Mouse (Mus musculus): ENCODE measurements around the gene Arhgap29. TPM values are rescaled to one million over a fixed set of nuclear protein-coding genes. Genes with fewer than 3 reads are reported as not detected.

Gene Arhgap29
- 1 to 10 TPM in 5 of 26 experiments, under 1 TPM in 16, not detected in 5; 0.33 to 8.6 (median 0.60) TPM for total RNA-seq (2018; cell fraction: chromatin; rRNA removed)
- total RNA-seq (2018; cell fraction: cytosol; rRNA removed): under 1 TPM; 0.07 to 0.72 (median 0.22) TPM
- total RNA-seq (2018; cell fraction: nucleus; rRNA removed): 1 to 10 TPM in 2 of 26 experiments, under 1 TPM in 22, not detected in 2; 0.12 to 2.4 (median 0.37) TPM
- polyA plus RNA-seq (2018): 0.23 to 0.42 TPM (median 0.26 TPM) in 3 replicates

DNA sequence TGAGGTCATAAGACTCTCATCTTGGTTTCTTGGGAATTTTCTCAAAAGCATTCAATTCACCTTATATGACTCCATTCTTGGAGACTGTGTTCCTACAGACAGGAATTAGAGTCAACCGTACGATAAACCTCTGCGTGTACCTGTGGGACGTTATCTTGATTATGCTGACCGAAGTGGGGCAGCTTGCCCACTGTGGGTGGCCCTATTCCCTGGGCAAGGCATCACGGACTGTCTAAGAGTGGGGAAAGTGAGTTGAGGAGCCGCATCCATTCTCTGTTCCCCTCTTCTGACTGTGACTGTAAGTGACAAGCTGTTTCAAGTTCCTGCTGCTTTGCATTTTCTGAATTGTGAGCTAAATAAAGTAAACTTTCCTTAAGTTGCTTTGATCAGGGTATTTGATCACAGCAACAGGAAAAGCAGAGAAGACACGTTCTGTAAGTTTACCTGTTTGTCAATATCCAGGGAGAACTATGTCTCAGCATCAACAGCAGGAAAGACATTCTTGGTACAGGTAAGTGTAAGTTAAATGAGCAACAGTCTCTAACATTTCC is at the start of gene Arhgap29:
Arhgap29 (plus strand) TSS at position 501 of the 551 bp plus-strand sequence.
- 94% methylated on average over 8 of the region's 8 CpGs for WGBS (ENCODE audit: missing documents)
- H3K27ac ChIP-seq: no peak within 1 kb of the TSS
- H3K79me2 ChIP-seq (ENCODE audit: inconsistent target): no peaks in the 10 kb centered on the region
- H3K4me3 ChIP-seq (ENCODE audit: inconsistent target): no peak within 1 kb of the TSS
- no peaks in the 10 kb centered on the region for H3K36me3 ChIP-seq (ENCODE audit: inconsistent target)

DNA sequence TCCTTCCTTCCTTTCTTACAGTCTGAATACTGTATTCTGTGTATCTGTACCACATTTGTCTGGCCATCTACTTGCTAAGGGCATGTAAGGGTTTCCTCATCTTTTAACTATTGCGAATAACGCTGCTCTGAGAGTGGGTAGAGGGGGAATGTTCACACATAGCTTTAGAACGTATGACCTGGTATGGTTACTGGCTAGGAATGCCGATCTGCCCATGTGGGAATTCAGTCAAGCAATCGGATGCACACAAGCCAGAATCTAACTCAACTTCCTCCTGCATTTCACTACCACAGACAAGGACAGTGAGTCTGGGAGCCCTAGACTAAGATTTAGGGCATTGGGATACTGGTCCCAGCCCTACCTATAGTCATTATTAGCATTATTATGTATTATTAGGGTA is 49.6 kb upstream of the Arhgap29 start:
- Histone ChIP-seq H3K27ac (no peak overlapping the region), H3K4me3 (ENCODE audit: inconsistent target) (no peak overlapping the region), H3K79me2 (ENCODE audit: inconsistent target) (no peaks in the 10 kb centered on the region), H3K36me3 (ENCODE audit: inconsistent target) (no peaks in the 10 kb centered on the region)
- WGBS (ENCODE audit: missing documents): 90% methylated on average over 5 of the region's 5 CpGs

DNA sequence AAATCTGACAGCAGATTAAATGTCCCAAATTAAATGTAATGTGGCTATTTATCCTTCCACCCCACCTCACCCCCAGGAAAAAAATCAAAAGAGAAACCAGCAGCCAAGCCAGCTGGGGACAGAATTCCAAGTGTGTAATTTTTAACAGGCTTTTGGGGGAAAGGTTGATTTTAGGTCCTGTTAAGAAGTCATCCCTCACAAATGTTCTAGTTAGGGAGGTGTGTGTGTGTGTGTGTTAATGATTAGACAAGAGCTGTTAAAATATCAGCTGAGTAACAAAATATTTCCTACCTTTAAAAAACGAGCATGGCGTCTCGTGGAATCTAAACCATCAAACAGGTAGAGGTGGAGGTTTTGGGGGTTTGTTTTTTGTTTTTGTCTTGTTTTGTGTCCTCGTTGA is 49.1 kb upstream of the Arhgap29 start:
- Histone ChIP-seq H3K79me2 (ENCODE audit: inconsistent target) (no peaks in the 10 kb centered on the region), H3K4me3 (ENCODE audit: inconsistent target) (no peak overlapping the region), H3K27ac (no peak overlapping the region), H3K36me3 (ENCODE audit: inconsistent target) (no peaks in the 10 kb centered on the region)
- WGBS (ENCODE audit: missing documents): 87% methylated on average over 4 of the region's 4 CpGs

DNA sequence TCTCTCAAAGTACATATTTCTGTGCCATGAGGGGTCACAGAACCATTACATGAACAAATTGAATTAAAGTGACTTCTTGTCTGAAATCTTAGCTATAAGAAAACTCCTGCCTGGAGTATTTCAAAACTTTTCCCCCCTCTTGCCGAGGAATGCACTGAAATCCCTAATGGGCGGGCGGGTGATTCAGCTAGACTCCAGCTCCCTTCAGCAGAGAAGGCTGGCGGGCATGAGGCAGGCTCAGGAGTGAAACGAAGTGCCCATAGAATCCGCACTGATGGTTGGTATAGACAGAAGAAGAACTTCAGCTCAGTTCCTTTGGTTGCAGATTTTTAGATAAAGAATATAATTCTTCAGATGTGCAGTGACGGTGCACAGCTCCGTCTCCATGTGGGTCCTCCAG is 48.6 kb upstream of the Arhgap29 start:
- Histone ChIP-seq H3K36me3 (ENCODE audit: inconsistent target) (no peaks in the 10 kb centered on the region), H3K79me2 (ENCODE audit: inconsistent target) (no peaks in the 10 kb centered on the region), H3K27ac (no peak overlapping the region), H3K4me3 (ENCODE audit: inconsistent target) (no peak overlapping the region)
- WGBS (ENCODE audit: missing documents): 82% methylated on average over 8 of the region's 8 CpGs

DNA sequence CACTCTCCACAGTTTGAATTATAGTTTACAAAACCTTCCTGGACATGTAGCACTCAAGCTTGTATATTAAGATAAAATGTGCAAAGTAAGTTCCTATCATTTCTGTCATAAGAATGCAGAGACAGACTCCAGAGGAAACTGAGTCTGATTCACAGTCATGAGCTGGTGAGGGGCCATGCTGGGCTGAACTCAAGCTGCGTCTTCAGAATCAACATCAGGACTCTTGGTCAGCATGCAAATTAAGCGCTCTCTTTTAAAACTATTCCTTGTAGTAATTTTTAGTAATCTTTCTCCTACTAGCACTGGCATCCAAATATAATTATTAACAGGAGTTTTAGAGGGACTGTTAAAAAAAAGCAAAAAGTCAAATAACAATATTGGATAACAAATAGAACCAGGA is 47.9 kb upstream of the Arhgap29 start:
- WGBS (ENCODE audit: missing documents): 97% methylated on average over 2 of the region's 2 CpGs
- H3K36me3 ChIP-seq (ENCODE audit: inconsistent target): no peaks in the 10 kb centered on the region
- H3K79me2 ChIP-seq (ENCODE audit: inconsistent target): no peaks in the 10 kb centered on the region
- H3K4me3 ChIP-seq (ENCODE audit: inconsistent target): no peak overlapping the region
- no peak overlapping the region for H3K27ac ChIP-seq

DNA sequence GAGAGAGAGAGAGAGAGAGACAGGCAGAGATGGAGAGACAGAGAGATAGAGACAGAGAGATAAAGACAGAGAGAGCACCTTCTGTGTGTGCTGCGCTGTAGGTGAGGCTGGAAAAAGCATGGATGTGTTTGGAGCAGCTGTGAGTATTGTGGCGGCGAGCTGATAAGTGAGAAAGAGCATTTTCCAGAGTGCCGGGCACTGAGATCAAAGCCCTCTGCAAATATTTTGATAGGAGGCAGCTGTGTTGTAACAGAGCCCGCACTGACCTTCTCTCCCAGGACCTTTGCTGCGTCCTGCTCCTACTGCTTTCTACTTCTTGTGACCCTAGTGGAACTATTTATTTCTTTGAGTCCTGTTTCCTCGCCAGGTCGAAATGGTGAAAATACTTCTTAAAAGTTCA is 45.7 kb upstream of the Arhgap29 start:
- 84% methylated on average over 8 of the region's 8 CpGs for WGBS (ENCODE audit: missing documents)
- no peaks in the 10 kb centered on the region for H3K36me3 ChIP-seq (ENCODE audit: inconsistent target)
- H3K4me3 ChIP-seq (ENCODE audit: inconsistent target): no peak overlapping the region
- no peaks in the 10 kb centered on the region for H3K79me2 ChIP-seq (ENCODE audit: inconsistent target)
- H3K27ac ChIP-seq: no peak overlapping the region

DNA sequence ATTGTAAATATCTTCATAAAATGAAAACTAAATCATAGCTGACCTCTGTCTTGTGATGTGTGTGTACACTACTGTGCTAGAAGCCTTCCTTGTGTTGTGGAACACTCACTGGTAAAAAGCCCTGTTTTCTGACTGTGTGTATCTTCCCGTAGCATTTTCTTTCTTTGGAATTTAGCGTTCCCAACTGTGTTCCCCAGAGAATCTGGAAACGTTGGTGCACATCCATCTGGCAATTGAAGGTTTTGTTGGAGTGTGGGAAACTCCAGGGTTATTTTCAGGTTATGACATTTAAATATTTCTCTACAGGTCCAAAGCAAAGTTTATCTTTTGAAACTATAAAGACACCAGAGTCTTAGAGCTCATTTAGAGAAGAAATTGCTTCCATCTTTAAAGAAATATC is 43.2 kb upstream of the Arhgap29 start:
- Histone ChIP-seq H3K79me2 (ENCODE audit: inconsistent target) (no peaks in the 10 kb centered on the region), H3K27ac (no peak overlapping the region), H3K36me3 (ENCODE audit: inconsistent target) (no peaks in the 10 kb centered on the region), H3K4me3 (ENCODE audit: inconsistent target) (no peak overlapping the region)
- 88% methylated on average over 3 of the region's 3 CpGs for WGBS (ENCODE audit: missing documents)

DNA sequence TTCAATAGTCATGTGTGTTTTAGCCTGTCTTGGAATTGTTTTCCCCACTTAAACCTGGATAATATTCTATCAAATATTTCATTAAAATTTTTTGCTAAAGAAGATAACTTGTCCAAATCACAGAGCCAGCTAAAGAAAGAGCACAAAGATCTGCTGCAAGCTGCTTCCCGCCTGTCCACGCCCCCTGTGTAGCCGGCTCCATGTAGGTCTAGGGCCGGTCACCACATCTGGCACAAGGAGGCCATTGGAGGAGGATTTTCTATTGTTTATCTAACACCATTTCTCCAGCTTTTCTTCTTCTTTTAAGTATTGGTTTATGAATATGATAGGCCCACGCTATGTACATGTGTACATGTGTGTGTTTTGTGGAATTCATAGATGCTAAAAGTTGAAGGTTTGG is 38.9 kb upstream of the Arhgap29 start:
- Histone ChIP-seq H3K36me3 (ENCODE audit: inconsistent target) (no peaks in the 10 kb centered on the region), H3K4me3 (ENCODE audit: inconsistent target) (no peak overlapping the region), H3K79me2 (ENCODE audit: inconsistent target) (no peaks in the 10 kb centered on the region), H3K27ac (no peak overlapping the region)
- 95% methylated on average over 5 of the region's 5 CpGs for WGBS (ENCODE audit: missing documents)

DNA sequence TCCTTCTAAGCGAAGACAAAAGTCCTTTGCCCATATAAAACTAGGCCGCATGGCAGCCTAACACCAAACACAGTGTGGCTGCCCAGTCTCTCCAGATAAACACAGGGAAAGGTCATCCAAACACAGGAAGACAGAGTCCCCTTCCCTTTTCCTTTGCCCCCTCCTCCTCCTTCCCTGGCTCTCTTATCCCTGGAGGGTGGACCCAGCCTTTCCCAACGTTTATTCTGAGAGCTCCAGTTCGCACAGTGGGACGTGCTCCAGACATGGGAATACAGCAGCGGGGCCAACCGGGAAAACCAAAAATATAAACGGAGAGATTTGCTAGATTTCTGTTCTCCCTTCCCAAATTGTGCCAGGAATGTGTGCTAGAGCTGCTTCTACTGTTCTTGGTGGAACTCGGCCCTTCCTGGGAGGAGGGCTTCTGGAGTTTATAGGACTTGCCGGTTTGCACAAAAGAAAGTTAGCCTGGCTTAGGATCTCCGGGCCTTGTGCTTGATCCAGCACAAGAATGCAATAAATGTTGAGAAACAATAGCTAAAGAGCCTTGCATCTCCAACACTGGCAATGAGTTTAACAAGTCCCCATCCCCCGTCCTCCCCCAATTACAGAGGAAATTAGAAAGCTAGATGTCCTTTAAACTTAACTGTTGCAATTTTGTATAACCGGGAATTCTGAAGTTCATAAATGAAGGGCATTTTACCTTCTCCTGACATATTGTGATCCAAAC is 37.7 kb upstream of the Arhgap29 start:
- no peaks in the 10 kb centered on the region for H3K79me2 ChIP-seq (ENCODE audit: inconsistent target)
- H3K4me3 ChIP-seq (ENCODE audit: inconsistent target): no peak overlapping the region
- 90% methylated on average over 11 of the region's 13 CpGs for WGBS (ENCODE audit: missing documents)
- no peaks in the 10 kb centered on the region for H3K36me3 ChIP-seq (ENCODE audit: inconsistent target)
- no peak overlapping the region for H3K27ac ChIP-seq

DNA sequence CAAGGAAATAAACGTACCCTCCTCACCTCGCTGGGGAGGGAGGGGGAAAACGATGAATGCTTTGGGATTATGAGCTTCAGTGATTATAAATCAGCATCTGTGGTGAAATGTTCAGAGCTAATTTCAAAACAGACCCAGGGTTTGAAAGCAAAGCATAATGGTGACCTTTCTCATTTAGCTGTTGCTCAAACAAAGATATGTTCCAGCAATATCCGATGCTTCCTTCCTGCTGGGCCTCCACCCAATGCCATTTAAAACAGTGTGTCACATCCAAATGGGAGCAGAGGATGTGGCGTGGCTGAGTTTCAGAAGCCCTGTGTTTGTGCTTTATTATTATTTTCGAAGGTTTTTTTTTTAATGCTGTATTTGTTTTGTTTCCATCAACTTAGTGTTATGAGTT is 37.1 kb upstream of the Arhgap29 start:
- 59% methylated on average over 6 of the region's 6 CpGs for WGBS (ENCODE audit: missing documents)
- no peaks in the 10 kb centered on the region for H3K79me2 ChIP-seq (ENCODE audit: inconsistent target)
- no peak overlapping the region for H3K27ac ChIP-seq
- H3K4me3 ChIP-seq (ENCODE audit: inconsistent target): no peak overlapping the region
- no peaks in the 10 kb centered on the region for H3K36me3 ChIP-seq (ENCODE audit: inconsistent target)

DNA sequence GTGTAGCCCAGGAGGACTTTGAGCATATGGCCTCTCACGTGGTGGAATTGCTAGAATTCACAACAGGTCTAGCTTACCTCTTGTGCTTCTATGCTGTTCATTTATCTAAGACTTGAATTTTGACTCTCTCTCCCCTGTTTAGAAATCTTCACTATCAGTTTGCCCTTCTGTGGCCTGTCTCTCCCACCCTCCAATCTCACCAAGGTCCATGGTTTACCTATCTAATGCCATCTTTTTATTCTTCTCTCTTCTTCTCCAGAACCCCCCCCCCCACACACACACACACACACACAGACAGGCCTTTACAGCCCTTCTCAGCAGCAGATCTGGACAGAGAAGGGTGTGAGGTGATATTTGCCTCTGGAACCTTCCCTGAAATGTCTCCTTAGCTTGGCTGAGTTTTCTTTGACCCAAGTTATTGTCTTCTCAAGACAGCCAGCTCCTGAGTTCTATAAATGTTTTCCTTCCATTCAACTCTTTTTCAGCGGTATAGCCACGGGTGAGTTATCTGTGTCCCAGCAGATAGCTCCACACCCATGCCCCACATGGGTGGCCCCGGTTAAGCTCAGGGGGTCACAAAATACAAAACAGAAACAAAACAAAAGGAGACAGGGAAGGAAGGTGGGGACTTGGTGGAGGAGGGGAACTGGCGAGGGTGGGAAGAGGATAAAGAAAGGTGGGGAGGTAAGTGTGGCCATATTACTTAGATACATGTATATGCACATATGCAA is 35.4 kb upstream of the Arhgap29 start:
- WGBS (ENCODE audit: missing documents): 88% methylated on average over 5 of the region's 5 CpGs
- H3K79me2 ChIP-seq (ENCODE audit: inconsistent target): no peaks in the 10 kb centered on the region
- H3K4me3 ChIP-seq (ENCODE audit: inconsistent target): no peak overlapping the region
- no peak overlapping the region for H3K27ac ChIP-seq
- H3K36me3 ChIP-seq (ENCODE audit: inconsistent target): no peaks in the 10 kb centered on the region

DNA sequence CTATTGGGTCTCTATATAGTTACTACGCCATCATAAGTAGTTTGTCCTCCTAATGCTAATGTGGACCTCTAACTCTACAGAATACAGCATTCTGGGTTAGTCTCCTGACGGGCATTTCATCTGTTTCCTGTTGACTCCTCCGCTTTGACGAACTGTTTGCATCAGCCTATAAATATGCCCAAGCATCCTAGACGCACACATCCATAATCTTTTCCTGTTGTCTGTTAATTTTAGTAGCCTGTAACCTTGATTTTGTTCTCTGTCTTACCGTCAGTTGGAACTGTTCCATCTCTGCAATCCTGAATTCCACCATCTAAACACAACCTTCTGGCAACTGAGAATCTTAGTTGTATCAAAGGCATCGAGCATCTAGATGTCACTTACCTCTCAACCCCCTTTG is 34.7 kb upstream of the Arhgap29 start:
- WGBS (ENCODE audit: missing documents): 94% methylated on average over 7 of the region's 7 CpGs
- Histone ChIP-seq H3K36me3 (ENCODE audit: inconsistent target) (no peaks in the 10 kb centered on the region), H3K4me3 (ENCODE audit: inconsistent target) (no peak overlapping the region), H3K79me2 (ENCODE audit: inconsistent target) (no peaks in the 10 kb centered on the region), H3K27ac (no peak overlapping the region)

DNA sequence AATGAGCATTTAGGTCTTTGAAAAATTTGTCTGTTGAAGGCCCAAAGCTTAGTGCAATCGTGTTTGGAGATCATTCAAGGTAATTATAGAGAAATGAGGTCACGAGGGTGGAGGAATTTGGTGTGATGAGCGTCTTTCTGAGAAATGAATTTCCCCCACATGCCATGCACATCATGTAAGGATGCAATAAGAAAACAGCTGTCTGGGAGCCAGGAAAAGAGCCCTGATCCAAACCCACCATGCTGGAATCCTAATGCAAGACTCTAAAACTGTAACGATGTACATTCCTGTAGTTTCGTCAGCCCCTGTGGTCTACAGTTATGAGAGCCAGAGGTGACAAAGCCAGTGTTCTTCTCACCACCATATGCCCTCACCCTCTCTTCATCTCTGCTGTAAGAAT is 32.4 kb upstream of the Arhgap29 start:
- 89% methylated on average over 5 of the region's 5 CpGs for WGBS (ENCODE audit: missing documents)
- Histone ChIP-seq H3K36me3 (ENCODE audit: inconsistent target) (no peaks in the 10 kb centered on the region), H3K27ac (no peak overlapping the region), H3K79me2 (ENCODE audit: inconsistent target) (no peaks in the 10 kb centered on the region), H3K4me3 (ENCODE audit: inconsistent target) (no peak overlapping the region)

DNA sequence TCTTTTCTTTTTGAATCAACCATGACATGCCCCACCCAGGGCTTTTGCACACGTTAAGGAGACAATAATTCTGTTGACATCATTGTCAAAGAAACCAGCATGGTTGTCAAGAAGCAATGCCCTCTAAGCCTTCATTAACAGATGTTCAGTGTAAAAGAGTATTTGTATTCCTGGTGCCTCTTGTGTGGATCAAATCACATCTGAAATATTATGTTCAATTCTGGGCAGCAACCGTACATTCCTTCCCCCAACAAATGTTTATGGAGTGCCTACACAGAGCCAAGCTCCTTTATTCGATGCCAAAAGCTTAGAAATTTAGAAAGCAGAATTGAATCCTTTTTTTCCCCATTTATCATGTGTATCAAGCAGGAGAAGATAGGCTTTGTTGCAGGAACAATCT is 31.6 kb upstream of the Arhgap29 start:
- Histone ChIP-seq H3K79me2 (ENCODE audit: inconsistent target) (no peaks in the 10 kb centered on the region), H3K27ac (no peak overlapping the region), H3K4me3 (ENCODE audit: inconsistent target) (no peak overlapping the region), H3K36me3 (ENCODE audit: inconsistent target) (no peaks in the 10 kb centered on the region)
- WGBS (ENCODE audit: missing documents): 80% methylated on average over 3 of the region's 3 CpGs
